Mouse (Mus musculus) embryo, embryonic 9.5 days (tissue): ENCODE results near the gene Mrtfb.

Experiments used
- DNase-seq: peaks from one replicate; pipeline ENCODE4 v3.0.0-alpha.2; 2017; ENCODE audit errors: extremely low spot score

Gene Mrtfb

DNA sequence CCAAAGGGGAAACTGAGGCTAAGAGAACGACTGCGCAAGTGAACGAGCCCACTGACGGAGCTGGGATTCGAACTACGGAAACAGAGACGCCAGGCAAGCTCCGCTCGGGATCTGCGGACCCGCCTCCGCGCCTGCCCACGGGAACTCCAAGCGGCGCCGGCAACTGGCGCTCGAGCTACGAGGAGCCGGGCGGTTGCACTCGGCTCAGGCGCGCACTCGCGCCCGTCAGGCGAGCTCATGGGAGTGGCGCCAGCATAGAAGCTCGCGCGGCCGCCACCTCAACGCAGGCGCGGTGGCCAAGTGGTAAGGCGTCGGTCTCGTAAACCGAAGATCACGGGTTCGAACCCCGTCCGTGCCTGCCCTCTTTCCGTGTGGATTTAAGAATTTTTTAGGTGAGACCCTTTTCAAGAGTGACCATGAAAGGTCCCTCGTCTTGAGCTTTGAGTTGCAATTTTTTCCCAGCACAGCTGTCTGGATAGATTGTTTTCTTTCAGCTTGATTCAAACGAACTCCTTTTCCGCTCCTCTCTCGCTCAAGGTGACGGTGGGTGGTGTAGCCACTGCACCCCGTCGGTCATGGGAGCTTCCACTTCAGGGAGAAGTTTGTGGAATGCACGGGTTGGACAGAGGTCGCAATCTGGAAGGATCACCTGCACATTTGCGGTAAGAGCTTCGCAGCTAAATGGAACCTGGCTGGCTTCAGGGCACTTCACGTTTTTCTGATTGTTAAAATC is 180.9 kb downstream of the Mrtfb start:
- DNase-seq = peak; percentile 98

DNA sequence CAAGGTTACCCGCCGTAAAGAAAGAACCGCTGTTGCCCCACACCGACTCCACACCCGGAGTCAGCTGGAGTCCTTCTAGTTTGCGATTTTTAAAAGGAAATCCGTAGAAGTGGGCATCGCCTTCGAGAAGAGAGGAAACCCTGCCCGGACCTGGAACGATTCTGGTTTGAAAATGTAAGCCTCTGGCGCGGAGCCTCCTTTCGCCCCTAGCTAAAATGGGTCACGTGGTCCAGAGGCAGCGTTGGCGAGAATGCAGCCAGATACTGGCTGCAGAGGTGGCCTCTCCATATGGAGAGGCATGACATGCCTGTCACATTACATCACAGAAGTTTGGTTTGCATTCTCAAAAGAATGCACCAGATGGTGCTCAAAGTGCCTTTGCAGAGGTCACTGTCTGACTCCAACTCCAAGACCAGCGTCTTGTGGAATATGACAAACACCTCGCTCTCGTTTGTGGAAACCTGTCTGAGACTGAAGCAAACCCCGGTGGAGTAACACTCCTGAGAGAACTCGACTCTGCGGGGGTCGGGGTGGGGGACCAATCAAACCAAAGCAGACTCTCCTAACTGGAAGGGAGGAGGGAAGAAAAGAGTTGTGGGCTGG is 181.6 kb downstream of the Mrtfb start:
- DNase-seq = peak; percentile 77

DNA sequence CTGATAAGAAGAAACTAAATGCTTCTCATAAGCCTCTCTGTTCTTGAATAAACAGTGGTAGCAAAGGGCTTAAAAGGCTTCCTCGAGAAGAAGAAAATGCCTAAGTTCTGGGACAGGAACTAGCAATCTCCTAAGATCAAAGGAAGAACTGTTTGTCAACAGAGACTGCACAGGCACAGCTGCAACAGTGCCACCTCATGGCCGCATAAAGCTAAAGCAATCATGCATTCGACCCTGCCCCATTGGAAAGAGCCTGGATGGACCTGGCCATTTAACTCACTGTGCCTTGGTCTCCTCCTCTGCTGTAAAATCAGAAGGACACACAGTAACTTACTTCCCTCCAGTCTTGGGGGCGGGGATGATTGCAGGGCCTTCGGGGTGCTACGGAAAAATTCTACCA is 184.2 kb downstream of the Mrtfb start:
- DNase-seq = peak; percentile 31

DNA sequence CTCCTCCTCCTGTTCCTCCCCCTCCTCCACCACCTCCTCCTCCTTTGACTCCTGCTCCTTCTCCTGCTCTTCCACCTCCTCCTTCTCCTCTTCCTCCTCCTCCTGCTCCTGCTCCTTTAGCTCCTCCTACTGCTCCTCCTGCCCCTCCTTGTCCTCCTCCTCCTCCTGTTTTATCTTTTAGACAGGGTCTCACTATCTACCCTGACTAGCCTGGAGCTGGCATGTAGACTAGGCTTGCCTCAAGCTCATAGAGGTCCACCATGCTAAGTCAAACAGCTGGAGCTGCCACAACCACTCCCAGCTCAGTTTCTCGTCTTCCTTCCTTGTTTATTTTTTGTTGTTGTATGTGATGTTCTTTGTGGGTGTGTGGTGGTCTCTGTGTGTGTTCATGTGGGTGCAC is 187.5 kb downstream of the Mrtfb start:
- DNase-seq = no peak

DNA sequence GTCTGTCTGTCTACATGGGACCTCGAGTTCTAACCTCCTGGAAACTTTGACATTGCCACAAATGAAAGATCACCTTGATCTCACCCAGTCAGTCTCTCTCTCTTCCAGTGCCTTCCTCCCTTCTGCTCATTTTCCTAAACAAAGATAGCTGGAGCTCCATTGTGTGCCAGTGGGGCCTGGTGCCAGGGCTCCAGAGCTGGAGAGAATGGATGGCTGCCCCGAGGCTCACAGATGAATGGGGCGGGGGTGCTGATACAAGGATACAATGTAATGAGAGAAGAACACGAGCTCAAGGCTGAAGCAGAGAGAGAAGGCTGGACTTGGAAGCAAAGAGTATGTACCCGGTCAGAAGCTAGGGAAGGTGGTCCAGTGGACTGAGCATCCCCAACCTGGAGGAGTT is 189.2 kb downstream of the Mrtfb start:
- no peak for DNase-seq

DNA sequence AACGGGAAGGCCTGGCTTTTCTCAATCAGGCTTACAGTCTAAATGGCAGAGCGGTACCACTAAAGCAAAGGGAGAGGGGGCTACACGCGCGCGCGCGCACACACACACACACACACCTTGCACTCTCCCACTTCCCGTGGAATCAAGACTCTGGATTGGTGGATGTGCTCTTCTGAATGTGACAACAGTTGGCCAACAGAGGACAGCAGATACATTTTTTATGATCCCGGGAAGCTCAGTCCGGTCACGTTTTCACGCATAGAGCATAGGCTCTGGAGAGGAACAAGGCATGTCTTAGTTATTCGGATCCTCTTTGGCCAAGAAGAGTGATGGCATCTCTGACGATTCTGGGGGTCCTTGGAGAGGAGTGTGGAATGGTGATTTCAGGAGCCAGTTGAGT is 190.2 kb downstream of the Mrtfb start:
- no peak for DNase-seq

DNA sequence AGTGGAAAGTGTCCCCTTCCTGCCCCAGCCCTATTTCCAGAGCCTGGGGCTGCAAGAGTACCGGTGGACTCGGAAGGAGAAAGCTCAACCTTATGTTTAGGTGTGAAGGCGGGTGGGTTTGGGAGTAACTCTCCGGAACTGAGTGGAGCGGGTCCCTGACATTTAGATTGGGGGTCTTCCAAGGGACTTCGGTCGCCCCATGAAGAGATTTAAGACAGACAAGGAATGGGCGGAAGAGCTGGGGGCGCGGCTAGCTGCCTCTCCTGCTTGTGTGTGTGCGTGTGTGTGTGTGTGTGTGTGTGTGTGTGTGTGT is 190.6 kb downstream of the Mrtfb start:
- no peak for DNase-seq

DNA sequence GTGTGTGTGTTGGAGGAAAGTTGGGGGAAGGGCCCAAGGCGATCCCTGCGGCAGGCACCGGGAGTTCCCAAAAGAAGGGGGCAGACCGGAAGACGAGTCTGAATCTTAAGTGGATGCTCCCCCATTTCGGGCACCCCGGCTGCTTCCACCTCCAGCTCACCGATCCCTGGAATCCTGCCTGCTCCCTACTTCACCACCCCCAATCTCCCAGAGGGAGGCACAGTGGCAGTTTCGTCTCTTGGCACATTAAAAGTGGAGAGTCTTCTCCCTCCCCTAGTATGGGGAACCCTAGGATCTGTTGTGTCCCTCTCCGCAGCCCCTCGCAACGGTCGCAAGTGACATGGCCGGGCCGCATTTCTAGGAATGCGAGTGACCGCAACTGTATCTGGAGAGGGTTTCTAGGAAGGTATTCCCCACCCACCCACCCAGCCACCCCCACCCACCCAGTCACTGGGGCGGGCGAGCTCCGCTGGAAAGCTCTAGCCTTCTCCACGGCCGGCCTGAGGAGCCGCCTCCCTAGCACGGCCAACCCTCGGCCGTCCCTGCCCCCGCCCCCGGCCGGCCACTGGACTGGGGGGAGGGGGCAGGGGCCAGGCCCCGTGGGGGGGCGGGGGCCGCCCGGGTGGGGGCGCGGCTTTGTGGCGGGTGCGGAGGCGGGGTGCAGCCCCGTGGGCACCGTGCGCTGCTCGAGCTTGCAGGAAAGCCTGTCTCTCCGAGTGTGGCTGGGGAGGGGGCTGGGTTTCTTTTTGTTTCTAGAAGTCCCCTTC is 191.2 kb downstream of the Mrtfb start:
- peak; percentile 68 for DNase-seq

DNA sequence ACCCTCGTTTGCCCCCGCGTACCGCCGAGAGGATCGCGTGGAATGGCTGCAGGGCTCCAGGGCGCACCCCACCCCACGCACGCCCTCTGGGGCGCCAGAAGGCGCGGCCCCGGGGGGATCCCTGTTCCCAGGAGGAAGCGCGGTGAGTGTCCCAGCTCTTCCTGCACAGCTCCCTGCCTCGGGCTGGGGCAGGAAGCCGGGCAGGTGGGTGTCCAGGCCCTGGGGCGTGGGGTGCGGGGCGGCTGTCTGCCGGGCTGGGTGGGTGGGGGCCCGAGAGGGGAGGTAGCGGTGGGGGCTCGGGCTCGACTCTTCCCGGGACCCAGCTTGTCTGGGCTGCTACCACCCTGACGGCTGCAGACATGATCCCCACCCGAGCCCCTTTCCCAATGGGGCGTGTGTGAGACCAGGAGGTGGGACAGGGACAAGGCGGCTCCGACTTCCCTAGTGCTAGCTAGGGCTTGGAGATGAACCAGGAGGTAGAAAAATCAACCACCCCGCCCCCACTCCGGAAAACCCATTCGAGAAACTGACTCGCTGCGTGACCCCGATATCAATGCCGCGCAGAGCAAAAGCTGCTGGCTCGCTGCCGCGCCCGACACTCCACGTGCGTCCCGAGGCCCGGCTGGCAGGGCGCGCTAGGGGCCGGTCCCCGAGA is 191.9 kb downstream of the Mrtfb start:
- peak; percentile 59 for DNase-seq

DNA sequence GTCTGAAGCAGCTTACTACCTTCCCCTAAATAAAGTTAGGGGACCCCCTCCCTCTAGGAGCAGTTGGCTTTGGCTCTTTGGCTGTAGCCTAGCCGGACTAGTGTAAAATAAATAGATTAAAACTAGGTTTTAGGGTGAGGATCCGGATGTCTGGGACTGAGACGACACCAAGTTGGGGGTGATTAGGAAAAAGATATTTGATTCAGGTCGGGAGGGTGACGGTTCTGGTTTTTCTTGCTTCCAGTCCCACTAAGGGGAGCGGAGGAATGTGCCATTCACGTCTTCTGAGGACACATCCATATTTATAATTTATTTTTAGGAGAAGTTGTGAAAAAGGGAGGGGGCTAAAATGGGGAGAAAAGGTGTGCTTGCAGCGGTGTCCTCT is 192.4 kb downstream of the Mrtfb start:
- DNase-seq = peak; percentile 45

DNA sequence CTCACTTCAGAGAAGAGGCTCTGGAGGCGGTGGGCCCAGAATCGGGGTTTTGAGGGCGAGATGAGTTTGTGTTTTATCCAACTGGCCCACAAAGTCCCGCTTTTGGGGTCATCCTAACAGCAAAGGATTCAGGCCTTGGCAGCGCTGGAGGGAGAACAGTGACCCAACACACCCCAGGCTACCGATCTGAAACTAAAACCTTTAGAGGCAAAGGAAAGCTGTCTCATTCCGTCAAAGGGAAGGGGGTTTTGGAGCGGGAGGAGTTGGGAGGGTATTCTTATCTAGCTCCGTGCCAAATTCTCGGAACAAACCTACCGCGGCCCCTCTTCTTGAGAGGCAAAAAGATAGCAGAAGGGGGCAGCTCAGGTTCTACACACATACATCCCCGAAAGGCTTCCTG is 193.2 kb downstream of the Mrtfb start:
- no peak for DNase-seq

DNA sequence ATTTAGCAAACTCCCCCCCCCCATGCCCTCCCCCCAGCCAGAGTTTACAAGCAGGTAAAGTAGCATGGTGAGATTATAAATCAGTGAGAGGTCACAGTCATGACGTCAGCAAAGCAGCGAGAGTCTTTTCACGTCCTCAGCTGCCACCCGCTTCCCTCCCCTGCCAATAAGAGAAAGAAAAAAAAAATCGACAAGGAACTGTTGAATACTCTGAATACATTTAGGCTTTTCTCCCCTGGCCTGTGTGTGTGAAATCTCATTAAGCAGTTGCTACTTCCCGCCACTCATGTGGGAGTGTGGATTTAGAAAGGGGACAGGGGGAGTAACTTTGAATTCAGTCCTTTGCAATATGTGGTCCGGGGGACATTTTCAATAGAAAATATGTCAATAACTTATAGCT is 194.6 kb downstream of the Mrtfb start:
- DNase-seq = no peak

DNA sequence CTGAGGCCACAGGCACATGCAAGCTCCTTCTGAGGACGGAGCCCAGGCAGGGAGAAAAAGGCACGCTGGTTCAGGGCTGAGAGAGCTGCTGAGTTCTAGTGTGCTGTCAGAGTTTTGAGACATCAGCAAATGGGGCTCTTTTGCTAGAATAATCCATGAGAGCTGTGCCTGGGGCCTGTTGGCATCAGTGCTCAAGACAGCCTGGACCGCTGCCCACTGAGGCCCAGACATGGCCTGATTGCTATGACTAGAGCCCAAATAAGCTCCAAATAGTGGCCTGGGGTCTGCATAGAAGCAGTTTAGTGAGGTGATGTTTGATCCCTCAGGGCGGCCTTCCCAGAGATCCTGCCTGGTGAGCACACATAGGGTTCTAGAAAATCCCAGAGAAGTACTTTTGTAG is 195.7 kb downstream of the Mrtfb start:
- no peak for DNase-seq

DNA sequence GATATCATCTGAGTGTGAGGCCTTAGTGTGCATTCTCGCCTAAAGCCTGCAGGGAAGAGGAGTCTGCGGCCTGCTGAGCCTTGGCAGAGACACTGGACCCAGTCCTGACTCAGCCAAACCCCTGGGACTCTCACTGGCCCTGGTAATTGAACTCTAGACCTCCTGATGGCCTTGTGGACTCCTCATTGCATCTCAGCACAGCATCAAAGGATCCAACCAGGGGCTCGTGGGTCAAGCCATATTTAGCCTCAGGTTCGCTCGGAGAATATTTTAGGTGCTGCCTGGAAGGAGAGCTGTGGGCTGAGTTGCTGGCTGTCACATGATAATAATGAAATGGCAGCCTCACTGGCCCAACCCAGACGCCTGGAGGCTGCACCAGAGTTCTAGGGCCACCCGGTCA is 196.4 kb downstream of the Mrtfb start:
- no peak for DNase-seq

DNA sequence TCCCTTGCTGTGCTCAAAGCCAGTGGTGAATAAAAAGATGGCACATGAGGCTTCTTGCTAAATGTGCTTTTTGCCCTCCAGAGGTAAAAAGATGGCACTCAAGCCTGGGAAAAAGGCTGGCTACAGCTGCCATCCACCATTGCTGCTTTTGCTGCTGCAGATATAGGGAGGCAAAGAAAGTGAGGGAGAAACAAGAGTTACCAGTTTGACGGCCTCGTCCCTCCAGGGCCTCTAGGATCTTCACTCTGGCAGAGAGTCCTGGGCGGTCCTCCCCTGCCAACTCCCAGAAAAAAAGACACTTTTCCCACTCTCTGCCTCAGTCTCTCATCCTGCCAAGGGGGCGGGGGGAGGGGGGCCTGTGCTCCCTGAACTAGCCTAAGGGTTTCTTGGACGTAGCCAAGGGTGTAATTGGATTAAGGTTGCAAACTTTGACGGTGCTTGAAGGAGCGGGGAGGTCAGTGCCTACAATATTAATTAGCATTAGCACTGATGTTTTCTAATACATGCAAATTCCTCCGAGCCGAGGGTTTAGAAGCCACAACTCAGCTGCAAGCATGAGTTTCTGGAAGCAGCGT is 197.8 kb downstream of the Mrtfb start:
- DNase-seq = no peak

DNA sequence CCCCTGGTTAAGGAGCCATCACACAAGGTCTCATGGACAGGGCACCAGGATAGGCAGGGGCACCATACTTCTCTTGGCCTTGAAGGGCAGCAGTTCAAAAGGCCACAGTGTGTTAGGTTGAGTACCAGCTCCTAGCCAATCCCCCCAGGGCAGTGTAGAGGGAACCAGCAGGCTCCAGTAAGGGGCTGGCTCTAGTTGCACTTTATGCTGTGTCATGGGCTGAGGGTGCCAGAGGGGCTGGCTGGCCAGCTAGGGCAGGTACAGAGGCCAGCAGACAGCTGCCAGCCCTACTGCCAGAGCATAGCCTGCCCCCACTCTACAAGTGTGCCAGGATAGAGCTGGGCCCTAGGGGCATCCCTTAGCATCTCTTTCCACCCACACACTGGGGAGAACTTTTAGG is 199.3 kb downstream of the Mrtfb start:
- DNase-seq = no peak

DNA sequence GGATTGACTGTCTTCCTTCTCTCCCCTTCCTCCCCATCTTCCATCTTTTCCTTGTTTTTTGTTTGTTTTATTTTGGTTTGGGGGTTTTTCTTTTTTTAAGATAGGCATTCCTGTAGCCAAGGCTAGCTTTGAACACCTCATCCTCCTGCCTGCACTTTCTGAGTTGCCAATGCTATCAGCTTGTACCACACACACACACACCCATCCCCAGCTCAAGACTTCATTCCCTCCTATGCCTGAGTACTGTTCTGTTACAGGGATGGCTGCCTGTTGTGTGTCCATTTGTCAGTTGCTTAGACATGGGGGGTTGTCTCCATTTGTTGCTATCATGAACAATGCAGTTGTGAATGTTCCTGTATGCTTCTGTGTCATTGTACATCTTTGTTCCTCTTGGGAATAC is 202.3 kb downstream of the Mrtfb start:
- DNase-seq = no peak

DNA sequence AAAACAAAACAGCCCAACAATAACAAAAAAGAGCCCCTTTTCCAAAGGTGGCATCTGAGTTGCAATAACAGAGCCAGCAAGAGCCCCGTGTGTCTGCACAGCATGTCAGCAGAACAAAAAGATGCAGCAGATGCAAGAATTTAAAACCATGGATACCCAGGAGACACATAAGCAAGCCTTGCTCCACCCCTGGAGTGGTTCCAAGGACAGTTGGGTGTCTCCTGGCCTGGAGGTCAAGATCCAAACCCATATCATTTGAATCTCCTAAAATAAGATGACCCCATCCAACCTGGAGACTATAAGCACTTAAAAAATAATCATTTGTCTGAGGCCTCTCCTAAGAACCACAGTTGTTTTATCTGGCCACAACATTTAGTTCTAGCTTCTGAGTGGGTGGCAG is 203.8 kb downstream of the Mrtfb start:
- DNase-seq = no peak

DNA sequence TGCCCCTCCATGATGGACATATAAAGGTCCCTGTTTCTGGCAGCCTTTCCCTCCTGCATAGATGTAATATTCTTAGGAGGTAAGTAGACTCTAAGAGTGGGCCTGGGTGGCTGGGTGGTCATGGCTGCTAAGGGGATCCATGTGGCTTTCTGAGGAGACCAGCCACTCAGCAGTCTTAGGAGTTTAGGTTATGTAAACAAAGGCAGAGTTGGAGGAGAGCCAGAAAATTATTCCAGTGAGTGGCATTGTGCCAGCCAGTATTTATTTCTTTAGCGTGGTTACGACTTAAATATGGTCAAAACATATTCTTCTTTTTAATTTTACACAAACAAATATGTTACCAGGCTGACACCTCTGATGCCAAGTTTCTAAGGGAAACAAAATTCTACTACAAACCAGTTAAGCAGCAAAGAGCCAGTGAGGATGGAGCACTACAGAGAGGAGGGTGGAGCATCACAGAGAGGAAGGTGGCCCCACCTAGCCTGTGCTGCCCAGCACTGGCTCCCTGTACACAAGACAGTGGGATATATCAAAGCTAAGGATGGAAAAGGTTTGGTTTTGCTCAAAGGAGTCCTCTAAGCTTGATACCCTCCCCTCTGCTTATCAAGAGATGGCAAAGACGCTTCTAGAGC is 204.6 kb downstream of the Mrtfb start:
- no peak for DNase-seq

DNA sequence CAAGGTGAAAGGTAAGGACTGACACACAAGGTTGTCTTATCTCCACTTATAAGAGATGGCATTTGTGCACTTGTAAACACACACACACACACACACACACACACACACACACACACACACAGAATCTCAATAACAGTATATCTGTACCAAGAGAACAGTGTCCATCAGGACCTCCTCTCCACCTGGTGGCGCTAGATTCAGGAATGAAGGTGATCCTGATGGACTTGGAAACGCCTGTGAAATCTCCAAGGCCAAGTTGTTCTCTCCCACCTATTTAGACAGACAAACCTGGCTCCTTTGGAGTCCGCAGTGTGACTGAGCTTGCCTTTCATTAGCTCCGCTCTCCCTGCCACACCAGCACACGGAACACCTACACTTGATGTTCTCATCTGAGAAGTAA is 208.4 kb downstream of the Mrtfb start:
- DNase-seq = no peak
